Mouse (Mus musculus): ENCODE results near the gene Fam155a. TPM values are rescaled to one million over a fixed set of nuclear protein-coding genes. Genes with fewer than 3 reads are reported as not detected.
"Not testable (repeated sequence)": the region's sequence is repeated elsewhere in the genome, so short reads cannot be mapped to it uniquely, and the experiment has no call there.

The Fam155a gene
- total RNA-seq (2017): not detected in 3 replicates

DNA sequence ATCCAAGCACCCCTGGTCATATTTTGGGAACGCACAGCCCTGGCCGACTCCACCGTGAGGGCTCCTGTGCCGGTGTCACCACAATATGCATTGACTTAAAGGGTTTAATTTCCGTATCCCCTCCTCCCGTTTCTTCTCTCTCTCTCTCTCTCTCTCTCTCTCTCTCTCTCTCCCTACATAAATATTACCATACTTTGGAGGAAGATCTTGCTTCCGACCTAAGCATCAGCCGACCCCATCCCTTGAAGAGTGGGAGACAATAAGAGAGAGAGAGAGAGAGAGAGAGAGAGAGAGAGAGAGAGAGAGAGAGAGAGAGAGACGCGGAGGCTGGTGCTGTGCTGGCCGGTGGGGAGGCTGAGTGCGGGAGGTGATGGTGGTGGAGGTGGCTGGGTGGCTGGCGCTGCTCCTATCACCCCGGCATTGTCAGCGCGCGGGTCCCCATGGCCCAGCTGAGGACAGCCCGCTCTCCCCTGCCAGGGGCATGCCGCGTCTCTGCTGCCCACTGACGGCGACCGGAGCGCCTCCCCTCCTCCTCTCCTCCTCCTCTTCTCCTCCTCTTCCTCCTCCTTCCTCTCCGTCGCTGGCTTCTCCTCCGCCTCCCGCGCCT, at the start of gene Fam155a:
Gene Fam155a, minus strand, starts transcription at position 163 of the 607 bp plus-strand sequence.
- no peak for ATAC-seq (replicated peaks; ENCODE audit: insufficient number of reproducible peaks, low FRiP score, low TSS enrichment, poor library complexity, severe bottlenecking)

DNA sequence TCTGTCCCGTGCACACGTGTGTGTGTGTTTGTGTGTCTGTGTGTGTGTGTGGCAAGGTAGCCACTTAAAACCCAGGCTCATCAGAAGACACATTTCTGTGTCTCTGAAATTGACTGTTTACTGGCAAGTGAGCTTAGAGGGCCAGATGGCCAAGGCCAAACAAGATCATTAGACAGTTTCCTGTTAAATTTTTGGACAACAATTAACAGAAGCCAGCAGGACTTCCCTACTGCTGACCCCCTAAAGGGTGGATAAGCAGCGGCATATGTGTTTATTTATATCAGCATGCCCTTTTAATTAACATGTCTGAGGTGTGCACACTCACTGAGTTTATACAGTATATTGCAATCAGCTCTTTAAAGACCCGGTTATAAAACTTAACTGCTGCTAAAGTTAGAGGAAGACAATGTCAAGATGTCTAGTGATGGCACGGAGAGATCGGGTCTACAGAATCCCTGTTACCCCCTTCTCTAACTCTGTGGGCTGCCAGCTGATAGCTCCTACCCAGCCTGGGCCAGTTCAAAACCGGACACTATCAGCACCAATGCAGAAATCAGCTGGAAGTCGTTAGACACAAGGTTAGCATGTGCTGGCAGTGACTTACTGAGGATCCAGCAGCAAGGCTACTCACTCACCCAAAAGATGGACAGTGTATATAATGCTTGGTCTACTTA, 42.4 kb upstream of the Fam155a start:
- ATAC-seq (replicated peaks; ENCODE audit: insufficient number of reproducible peaks, low FRiP score, low TSS enrichment, poor library complexity, severe bottlenecking): no peak

DNA sequence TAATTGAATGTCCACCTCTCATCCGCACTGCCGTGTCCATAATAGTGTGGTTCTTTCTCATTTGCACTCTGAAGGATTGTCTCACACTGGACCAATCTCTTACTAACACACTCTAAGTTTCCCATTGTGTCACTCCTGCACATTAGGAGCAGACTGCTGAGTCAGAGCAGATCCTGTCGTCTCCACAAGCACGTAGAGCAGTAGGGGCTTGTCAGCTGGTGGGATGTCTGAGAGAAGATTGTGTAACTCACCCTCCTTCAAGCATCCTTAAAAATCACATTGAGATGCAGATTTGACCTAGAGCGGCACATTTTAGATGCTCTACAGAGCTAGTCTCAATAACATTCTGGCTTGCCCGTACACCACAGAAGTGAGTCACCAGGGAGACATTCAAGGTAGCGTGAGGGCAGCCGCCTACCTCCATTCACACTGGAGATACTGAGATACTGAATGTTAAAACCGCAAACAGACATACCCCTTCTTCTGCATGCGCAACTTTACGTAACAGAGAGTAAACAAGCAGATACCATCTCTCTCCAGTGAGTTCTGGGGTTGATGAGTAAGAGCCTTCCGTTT, 40.1 kb upstream of the Fam155a start:
- ATAC-seq (replicated peaks; ENCODE audit: insufficient number of reproducible peaks, low FRiP score, low TSS enrichment, poor library complexity, severe bottlenecking): no peak

DNA sequence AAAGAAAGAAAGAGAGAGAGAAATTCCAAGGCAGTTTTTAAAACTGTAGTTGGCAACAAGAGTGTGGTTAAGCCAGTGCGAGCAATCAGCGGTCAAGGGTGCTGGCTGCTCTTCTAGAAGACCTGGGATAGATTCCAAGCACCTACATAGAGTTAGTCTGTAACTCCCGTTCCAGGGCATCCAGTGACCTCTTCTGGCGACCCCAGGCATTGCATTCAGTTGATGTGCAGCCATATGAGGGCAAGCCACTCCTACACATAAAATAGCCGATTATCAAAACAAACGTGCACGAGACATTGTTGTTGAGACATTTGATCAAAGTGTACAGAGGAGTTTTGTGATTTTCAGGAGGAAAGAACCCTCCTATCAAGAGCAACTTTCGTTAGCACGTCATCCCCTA, 37.6 kb upstream of the Fam155a start:
- no peak for ATAC-seq (replicated peaks; ENCODE audit: insufficient number of reproducible peaks, low FRiP score, low TSS enrichment, poor library complexity, severe bottlenecking)

DNA sequence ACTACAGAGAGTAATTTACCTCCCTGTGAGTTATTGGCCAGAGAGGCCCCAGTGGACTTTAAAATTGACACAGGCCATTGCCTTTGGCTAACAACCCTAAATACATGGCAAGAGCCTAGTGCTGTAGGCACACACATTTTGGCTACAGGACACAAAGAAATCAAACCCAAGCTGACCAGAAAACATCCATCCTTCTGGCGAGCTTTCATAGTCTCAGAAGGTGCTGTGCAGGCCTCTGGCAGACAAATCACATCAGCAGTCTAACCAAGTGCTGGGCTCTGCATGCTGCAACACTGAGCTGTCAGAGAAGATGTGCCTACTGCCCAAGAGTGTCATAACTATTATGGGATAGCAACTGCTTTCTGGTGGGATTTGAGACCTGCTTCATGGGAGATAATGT, 34.7 kb upstream of the Fam155a start:
- no peak for ATAC-seq (replicated peaks; ENCODE audit: insufficient number of reproducible peaks, low FRiP score, low TSS enrichment, poor library complexity, severe bottlenecking)

DNA sequence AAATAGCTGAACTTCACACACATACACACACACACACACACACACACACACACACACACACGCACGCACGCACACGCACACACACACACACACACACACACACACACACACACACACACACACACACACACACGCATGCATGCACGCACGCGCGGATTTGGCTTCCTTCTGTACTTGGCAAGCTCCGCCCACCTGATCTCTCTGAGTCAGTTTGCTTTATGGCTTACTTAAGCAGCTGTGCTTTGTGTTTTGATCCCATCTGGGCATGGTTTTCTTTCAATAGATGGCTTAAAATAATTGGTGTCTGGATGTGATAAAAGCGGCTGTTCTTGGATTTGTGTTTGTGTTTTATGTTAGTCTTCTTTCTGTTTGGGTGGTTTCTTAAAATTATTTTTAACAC, 29.4 kb upstream of the Fam155a start:
- not testable (repeated sequence) for ATAC-seq (replicated peaks; ENCODE audit: insufficient number of reproducible peaks, low FRiP score, low TSS enrichment, poor library complexity, severe bottlenecking)

DNA sequence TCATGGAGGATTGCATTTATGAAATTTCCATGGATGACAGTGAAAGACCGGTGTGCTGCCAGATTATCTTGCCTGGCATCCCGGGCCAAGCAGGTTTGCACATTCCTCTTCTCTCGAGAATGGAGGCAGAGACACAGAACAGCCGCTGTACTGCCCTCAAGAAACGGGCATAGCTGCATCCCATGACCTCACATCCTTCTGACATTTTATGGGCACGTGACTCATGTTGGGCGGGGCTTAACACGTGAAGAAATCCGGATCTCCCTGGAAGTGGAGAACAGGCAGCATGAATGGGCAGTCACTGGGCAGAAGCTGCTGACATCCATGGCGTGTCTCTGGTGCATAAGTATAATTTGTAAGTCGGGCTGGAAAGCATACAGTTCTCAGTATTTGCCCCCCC, 29.0 kb upstream of the Fam155a start:
- no peak for ATAC-seq (replicated peaks; ENCODE audit: insufficient number of reproducible peaks, low FRiP score, low TSS enrichment, poor library complexity, severe bottlenecking)

DNA sequence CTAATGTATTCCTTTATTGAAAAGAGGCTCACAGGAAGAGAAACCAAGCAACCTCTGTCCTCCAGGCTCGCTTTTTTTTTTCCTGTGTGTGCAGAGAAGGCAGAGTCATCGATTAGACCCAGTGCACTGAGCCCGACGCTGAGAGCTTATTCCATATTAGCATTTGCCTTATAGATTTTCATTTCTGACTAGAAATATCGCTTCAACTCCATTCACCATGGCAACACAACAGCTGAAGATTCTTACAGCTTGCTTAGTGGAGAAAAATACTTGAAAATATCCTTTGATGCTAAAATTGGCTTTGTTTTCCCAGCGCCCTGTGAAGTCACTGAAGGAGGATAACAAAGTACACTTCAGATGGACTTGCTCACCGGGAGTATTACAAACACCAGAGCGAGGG, 26.6 kb upstream of the Fam155a start:
- no peak for ATAC-seq (replicated peaks; ENCODE audit: insufficient number of reproducible peaks, low FRiP score, low TSS enrichment, poor library complexity, severe bottlenecking)

DNA sequence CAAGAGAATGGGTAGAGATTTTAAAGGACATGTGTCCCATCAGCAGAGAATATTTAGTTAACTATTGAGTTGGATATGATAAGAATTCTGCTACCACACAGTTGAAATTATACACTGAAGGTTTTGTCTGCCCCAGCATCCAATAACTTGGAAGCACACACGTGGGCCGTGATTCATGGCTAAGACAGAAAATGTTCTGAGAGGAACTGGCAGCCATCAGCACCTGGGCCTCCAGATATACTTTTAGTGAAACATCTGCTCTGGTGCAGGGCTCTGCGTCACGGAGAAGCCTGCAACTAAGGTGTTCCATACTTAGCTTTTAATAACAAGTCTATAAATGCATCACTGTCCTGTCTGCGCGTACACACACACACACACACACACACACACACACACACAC, 24.8 kb upstream of the Fam155a start:
- ATAC-seq (replicated peaks; ENCODE audit: insufficient number of reproducible peaks, low FRiP score, low TSS enrichment, poor library complexity, severe bottlenecking): no peak

DNA sequence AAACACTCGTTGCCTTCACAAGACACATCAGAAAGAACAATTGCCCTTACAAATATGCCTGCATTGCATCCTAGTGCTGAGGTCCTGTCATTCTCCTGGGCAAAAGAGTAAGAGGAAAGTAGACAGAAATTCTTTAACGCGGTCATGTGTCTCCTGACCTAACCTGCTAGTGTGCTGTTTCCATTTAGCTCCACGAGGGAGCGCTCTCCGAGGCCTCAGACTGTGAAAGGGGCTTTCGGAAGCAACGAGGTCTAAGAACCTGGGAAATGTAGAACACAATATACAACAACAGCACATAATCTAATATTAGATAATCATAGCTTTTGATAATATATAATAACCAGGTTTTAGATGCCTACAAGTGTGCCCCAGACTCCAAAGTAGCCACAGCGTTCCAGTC, 22.4 kb upstream of the Fam155a start:
- ATAC-seq (replicated peaks; ENCODE audit: insufficient number of reproducible peaks, low FRiP score, low TSS enrichment, poor library complexity, severe bottlenecking): no peak

DNA sequence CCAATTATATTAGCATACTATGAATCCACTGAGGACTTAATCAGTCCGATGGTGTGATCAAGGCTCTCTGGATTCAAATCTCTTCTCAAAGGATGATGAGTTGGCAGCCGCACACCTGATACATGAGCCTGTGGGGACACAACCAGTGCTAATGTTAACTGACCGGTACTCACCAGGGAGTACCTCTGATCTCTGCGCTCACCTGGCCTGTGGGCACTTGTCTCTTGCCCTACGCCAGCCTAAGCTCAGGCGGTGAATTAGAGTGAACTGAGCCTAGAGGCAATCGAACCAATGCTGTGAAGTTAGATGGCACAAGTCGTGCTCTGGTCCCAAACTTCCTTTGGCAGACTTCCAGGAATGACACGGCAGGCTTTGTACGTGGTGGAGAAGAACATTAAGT, 9.4 kb upstream of the Fam155a start:
- ATAC-seq (replicated peaks; ENCODE audit: insufficient number of reproducible peaks, low FRiP score, low TSS enrichment, poor library complexity, severe bottlenecking): no peak

DNA sequence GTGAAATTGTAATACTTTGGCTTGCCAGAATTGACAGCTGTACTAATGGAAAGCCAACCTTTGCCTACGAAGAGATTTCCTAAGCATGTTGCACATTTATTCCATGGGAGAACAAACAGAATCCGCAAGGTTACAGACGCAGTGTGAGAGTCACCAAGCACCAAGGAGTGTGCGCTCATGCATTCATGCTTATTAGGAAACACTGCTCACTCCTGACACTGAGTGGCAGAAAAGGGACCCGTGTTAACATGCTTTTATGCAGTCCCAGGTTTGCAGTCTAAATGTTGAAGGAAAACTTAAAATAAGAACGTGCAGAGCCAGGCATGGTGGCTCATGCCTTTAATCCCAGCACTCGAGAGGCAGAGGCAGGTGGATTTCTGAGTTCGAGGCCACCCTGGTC, 7.2 kb upstream of the Fam155a start:
- ATAC-seq (replicated peaks; ENCODE audit: insufficient number of reproducible peaks, low FRiP score, low TSS enrichment, poor library complexity, severe bottlenecking): no peak

DNA sequence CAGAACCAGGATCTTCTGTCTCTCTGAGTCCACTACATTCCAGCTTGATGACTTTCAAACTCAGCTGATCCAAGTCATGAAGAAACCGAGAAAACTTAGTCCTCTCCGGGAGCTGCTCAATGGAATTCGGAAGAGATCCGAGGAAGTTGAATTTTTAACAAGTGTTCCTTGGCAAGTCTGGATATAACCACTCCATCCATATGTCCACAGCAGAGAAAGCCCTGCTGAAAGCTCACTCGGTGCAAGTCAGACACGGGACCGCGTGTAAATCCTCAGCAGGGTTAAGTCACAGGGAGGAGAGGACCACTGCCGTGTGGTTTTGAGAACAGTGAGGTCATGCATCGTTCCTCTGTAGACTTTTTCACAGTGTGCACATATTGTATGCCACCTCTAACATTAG, 5.9 kb upstream of the Fam155a start:
- no peak for ATAC-seq (replicated peaks; ENCODE audit: insufficient number of reproducible peaks, low FRiP score, low TSS enrichment, poor library complexity, severe bottlenecking)

DNA sequence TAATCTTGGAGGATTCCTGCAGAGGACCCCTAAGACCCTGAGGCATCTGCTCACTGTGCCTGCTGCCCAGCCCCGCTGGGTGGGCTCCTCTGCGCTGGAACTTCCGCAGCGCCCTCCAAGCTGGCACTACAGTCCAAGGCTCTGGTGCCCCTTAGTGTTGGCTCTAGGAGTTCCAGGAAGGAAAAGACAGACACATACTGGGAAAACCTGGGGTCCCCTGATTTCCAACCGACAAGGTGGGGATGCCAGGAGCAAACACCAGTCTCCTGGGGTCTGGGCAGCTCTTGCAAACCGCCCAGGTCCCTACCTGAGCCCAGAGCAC, 1.5 kb upstream of the Fam155a start:
- ATAC-seq (replicated peaks; ENCODE audit: insufficient number of reproducible peaks, low FRiP score, low TSS enrichment, poor library complexity, severe bottlenecking): no peak

DNA sequence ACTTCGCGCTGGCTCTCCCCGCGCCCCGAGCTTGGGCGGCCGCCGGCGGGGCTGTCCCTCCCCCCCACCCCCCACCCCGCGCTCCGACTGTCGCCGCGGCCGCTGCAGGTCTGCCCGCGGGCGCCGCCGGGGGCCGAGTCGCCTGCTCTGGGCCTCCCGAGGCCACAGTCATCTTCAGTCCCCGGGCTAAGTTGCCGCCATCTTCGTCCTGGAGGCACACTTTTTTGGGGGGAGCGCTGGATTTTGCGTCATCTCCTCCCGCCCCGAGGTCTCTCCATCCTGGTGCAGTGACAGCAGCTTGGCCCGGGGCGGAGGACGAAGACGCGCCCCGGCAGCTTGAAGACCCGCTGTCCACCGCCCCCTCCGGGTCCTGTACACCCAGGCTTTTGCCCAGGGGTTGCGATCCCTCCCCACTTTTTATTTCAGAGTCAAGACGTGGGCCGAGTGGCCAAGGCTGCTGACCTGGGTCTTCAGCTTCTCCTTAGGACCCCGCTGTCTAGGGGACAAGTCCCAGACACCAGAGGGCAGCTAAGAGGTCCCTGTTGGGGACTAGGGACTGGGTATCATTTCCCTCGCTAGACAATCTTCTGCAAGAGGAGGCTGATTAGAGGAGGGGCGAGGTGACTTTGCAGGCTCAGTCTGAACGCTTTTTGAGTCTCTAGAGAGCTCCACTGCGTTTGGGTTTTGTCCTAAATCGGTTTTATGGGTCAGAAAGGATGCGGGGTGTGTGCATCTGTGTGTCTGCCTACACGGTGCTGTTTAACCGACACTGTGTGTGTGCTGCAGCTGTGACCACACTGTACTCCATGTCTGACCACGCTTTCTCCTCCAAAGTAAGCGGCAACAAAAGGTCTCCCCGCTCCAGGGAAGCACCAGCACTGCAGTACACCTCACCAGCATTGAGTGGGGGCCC, 901 bp upstream of the Fam155a start:
- no peak for ATAC-seq (replicated peaks; ENCODE audit: insufficient number of reproducible peaks, low FRiP score, low TSS enrichment, poor library complexity, severe bottlenecking)

DNA sequence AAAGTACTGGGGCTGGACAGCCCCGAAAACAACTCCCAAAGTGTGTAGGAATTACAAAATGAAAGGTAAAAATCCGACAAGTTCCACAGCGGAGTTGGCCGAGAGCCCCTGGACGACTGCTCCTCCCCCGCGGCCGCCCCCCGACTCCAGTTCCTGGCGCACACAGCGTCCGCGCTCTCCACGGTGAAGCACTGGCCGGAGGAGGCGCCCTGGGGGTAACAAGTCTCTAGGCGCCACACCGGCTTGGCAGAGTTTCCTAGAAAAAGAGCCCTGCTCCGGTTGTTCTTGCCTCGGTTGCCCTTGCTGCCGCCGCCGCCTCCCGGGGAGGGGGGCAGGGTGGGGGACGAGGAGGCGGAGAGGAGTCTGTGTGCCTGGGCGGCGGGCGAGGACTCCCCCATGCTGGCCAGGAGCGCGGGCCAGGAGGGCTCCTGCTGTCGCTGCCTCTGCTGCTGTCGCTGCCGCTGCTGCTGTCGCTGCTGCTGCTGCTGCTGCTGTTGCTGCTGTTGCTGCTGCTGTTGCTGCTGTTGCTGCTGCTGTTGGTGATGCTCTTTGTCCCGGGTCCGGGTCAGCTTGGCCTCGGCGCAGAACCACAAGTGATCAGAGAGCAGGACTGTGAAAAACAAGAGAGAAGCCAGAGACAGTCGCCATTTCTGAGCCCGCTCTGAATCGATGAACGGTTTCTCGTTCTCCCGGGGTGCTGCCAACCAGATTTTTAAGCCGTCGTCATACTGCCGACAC, 531 bp downstream of the Fam155a start:
- no peak for ATAC-seq (replicated peaks; ENCODE audit: insufficient number of reproducible peaks, low FRiP score, low TSS enrichment, poor library complexity, severe bottlenecking)

DNA sequence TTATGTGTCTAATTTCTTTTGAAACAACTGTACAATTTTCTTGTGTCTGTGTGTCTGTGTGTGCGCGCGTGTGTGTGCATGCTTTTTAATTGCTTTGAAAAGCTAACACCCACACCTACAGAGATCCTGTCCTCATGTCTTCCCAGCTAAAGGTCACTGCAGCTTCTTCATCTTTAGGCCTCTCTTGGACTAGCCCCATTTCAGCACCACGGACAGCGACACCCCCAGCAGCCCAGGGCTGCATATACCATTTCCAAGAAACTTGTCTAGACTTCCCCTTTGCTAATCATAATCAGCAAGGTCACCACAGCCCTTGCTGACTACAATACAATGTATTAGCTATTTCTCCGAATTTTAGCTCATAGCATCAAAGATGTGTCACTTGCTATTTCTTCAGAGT, 1.9 kb downstream of the Fam155a start:
- ATAC-seq (replicated peaks; ENCODE audit: insufficient number of reproducible peaks, low FRiP score, low TSS enrichment, poor library complexity, severe bottlenecking): no peak

DNA sequence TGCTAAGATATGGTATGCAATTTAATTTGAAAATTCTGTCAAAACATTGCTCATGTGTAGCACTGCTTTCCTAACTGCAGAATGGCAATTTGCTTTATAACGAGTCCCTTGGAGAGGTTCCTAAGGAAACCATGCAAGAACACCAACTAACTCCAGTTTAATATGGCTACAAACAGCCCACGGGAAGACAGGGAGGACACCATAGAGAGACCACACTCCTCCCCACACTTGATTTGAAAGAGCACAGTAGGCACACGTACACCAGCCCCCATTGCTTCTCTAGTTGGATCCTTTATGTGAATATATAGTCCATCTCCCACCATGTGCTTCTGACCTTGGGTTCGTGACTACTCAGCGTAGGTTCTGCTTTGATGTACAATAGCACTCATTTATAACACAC, 35.8 kb downstream of the Fam155a start:
- no peak for ATAC-seq (replicated peaks; ENCODE audit: insufficient number of reproducible peaks, low FRiP score, low TSS enrichment, poor library complexity, severe bottlenecking)

DNA sequence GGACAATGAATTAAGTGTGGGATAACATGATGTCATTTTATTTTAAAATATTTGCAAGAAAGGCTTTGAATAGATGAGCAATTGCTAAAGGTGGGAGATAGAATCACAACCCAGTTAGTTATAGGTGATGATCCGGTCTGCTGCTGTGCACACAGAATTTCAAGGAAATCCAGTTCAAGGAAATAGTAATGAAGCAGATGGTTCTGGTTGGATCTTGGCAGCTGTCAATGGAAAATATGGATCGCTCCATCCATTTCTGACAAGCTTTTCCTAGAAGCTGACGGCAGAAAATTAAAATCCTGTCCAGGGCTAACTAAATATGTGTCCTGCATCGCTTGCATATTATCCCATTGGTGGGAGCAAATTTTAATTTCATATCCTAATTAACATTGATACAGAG, 61.2 kb downstream of the Fam155a start:
- no peak for ATAC-seq (replicated peaks; ENCODE audit: insufficient number of reproducible peaks, low FRiP score, low TSS enrichment, poor library complexity, severe bottlenecking)

All from monocyte, adult 5-6 weeks (primary cell).